Mouse (Mus musculus): ENCODE data around the gene Ubald2. TPM values are rescaled to one million over a fixed set of nuclear protein-coding genes. Genes with fewer than 3 reads are reported as not detected.
"Not testable (repeated sequence)": the region's sequence is repeated elsewhere in the genome, so short reads cannot be mapped to it uniquely, and the experiment has no call there.

The Ubald2 gene
- polyA plus RNA-seq, 1 experiment from 2014 or later: 37.5 TPM

DNA sequence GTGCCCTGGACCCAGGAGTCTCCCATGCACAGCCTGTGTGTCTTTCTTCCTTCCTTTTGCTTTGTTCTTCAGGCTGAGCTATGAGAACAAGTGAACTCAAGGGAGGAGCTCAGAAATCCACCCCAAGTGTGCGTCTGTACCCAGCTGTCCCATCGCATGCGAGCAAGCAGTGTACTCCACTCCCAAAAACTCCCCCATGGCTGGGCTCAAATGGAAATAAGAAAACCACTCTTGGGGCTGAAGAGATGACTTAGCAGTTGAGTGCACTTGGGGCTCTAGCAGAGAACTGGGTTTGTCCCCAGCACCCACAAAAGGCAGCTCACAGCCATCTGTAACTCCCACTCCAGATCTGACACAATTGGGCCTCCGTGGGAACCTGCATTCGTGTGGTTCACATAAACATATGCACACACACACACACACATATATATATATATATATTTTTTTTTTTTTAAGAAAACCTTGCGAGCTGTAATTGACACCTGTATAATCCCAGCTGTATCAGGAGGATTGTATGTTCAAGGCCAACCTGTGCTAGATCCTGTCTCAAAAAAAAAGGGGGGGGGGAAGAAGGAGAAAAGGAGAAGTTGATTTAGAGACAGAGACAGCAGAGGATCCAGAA, 14.9 kb upstream of the Ubald2 start:
- 84% methylated on average over 6 of the region's 6 CpGs for WGBS
- peaks cover 8% of the 10 kb centered on the region for H3K27me3 ChIP-seq (ENCODE audit: low read depth, poor library complexity, severe bottlenecking)
- H3K36me3 ChIP-seq: no peaks in the 10 kb centered on the region
- peak overlapping the region; percentile 50 for H3K27ac ChIP-seq (replicated peaks)
- peaks cover 16% of the 10 kb centered on the region for H3K4me1 ChIP-seq
- H3K9me3 ChIP-seq (replicated peaks): no peaks in the 10 kb centered on the region
- DNase-seq (ENCODE audit: low spot score): no peak
- no peak overlapping the region for H3K4me3 ChIP-seq

DNA sequence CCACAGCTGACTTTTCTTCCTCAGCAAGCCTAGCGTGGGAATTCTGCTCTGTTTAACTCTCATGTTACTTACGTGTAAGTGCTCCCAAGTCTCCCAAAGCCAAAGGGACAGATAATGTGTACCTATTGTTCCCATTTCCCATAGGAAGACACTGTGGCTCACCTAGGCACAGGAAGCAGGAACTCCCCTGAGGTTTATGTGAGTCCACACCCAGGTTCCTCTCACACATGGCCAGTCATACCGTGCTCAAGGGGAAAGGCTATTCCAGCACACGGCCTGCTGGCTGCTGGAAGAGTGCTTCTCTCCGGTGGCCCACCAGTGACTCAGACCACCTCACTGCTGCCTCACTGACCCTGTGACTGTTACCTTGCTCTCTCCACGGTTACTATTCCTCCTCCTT, 12.8 kb upstream of the Ubald2 start:
- DNase-seq (ENCODE audit: low spot score): no peak
- Histone ChIP-seq H3K27ac (replicated peaks) (no peak overlapping the region), H3K4me3 (no peak overlapping the region), H3K4me1 (peaks cover 16% of the 10 kb centered on the region), H3K36me3 (no peaks in the 10 kb centered on the region), H3K27me3 (ENCODE audit: low read depth, poor library complexity, severe bottlenecking) (no peaks in the 10 kb centered on the region), H3K9me3 (replicated peaks) (no peaks in the 10 kb centered on the region)
- WGBS: 74% methylated on average over 6 of the region's 6 CpGs

DNA sequence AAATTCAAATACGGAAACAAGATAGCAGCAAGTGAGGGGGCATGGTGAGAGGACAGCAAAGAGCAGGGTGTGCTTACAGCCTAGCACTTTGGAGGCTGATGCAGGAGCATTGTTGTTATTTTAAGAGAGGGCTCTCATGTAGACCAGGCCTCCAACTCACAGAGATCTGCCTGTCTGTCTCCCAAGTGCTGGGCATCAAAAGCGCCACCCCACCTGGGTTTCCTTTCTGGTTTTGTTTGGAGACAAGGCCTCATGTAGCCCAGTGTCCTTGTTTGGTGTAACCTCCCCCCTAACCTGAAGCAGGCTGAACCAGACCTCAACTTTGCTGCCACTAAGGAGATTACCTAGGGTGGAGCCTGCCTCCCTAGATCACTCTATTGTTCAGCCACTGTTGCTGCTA, 11.3 kb upstream of the Ubald2 start:
- H3K27me3 ChIP-seq (ENCODE audit: low read depth, poor library complexity, severe bottlenecking): no peaks in the 10 kb centered on the region
- H3K36me3 ChIP-seq: no peaks in the 10 kb centered on the region
- H3K9me3 ChIP-seq (replicated peaks): no peaks in the 10 kb centered on the region
- H3K4me1 ChIP-seq: peaks cover 12% of the 10 kb centered on the region
- 76% methylated on average over 2 of the region's 2 CpGs for WGBS
- no peak overlapping the region for H3K4me3 ChIP-seq
- H3K27ac ChIP-seq (replicated peaks): no peak overlapping the region
- no peak for DNase-seq (ENCODE audit: low spot score)

DNA sequence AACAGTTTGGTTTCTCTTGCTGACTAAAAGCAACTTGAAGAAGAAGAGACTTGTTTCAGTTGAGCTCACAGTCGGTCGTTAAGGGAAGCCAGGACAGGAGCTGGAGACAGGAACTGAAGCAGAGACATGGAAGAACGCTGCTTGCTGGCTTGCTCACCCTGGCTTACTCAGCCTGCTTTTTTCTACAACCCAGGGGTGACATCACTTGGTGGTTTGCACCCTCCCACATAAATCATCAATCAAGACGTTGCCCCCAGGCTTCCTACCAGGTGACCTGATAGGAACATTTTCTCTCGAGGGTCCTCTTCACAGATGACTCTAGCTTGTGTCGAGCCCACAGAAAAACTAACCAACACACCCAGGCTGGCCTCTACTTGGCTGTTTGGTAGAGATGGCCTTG, 10.7 kb upstream of the Ubald2 start:
- Histone ChIP-seq H3K36me3 (no peaks in the 10 kb centered on the region), H3K4me3 (no peak overlapping the region), H3K9me3 (replicated peaks) (no peaks in the 10 kb centered on the region), H3K4me1 (peaks cover 7% of the 10 kb centered on the region), H3K27me3 (ENCODE audit: low read depth, poor library complexity, severe bottlenecking) (no peaks in the 10 kb centered on the region), H3K27ac (replicated peaks) (no peak overlapping the region)
- no peak for DNase-seq (ENCODE audit: low spot score)
- WGBS: 84% methylated on average over 6 of the region's 6 CpGs

DNA sequence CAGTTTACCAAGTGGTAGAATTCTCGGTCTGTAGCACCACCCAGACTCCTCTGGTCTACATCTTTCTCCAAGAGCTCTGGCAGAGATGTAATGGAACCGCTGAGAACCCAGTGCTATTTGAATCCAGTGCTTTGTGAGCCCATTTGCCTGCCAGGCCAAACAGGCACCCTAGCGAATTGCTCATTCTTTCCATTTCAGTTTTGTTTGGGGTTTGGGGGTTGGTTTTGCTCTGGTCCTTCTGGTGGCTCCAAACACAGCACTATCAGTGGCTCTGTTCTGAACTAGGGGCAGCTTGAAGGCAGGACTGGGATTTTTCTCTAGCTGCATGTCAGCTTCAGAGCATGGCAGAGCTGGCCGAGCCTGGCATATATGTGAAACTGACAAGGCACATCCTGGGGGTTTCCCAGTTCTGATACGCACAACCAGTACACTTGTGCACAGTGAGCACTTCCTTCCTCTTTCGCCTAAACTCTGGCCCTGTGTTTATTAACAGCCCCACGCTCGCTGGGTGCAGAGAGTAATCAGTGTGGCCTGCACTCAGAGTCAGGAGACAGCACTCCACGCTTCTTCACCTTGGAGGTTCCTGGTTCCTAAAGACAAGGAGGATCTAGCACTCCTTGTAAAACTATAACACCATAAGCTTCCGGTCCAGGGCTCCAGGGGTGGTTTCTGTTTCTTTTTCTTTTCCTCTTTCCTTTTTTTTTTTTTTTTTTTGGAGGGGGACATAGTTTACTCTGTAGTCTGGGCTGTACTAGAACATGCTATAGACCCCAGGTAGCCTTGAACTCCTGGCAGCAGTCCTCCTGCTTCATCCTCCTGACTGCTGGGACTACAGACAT, 9.9 kb upstream of the Ubald2 start:
- no peak for DNase-seq (ENCODE audit: low spot score)
- Histone ChIP-seq H3K9me3 (replicated peaks) (no peaks in the 10 kb centered on the region), H3K4me3 (no peak overlapping the region), H3K36me3 (no peaks in the 10 kb centered on the region), H3K4me1 (no peaks in the 10 kb centered on the region), H3K27ac (replicated peaks) (no peak overlapping the region), H3K27me3 (ENCODE audit: low read depth, poor library complexity, severe bottlenecking) (no peaks in the 10 kb centered on the region)
- WGBS: 84% methylated on average over 10 of the region's 10 CpGs

DNA sequence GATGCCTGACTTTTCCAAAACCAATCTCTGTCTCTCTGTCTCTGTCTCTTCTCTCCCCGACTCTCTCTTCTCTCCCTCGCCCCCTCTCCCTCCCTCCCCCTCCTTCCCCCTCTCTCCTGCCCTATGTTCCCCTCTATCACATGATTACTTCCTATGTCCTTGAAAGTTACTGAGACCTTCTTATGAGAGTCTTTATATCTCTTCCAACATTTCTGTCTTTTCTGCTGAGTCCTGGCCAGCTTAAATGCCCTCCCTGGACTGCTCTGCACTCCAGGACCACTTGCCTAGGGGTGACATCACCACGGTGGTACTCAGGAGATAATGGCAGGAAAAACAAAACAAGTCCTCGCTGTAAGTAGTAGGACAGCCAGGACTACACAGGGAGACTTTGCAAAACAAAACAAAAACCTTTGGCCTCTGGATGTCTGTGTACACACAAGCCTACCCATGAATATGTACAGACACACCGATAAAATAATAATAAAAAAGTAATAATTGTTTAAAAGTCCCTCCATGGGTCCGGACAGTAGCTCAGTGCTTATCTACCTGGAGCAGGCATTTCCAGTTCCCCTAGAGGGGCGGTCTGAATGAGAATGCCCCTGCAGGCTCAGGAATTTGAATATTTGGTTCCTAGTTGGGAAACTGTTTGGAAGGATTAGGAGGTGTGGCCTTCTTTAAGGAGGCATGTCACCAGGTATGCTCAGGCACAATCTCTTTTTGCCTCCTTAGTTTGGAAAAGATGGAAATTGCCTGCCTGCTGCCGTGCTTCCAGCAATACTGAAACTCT, 9.1 kb upstream of the Ubald2 start:
- DNase-seq (ENCODE audit: low spot score): no peak
- Histone ChIP-seq H3K4me3 (no peak overlapping the region), H3K27me3 (ENCODE audit: low read depth, poor library complexity, severe bottlenecking) (no peaks in the 10 kb centered on the region), H3K9me3 (replicated peaks) (no peaks in the 10 kb centered on the region), H3K4me1 (peaks cover 5% of the 10 kb centered on the region), H3K36me3 (no peaks in the 10 kb centered on the region), H3K27ac (replicated peaks) (no peak overlapping the region)
- WGBS: 54% methylated on average over 8 of the region's 8 CpGs

DNA sequence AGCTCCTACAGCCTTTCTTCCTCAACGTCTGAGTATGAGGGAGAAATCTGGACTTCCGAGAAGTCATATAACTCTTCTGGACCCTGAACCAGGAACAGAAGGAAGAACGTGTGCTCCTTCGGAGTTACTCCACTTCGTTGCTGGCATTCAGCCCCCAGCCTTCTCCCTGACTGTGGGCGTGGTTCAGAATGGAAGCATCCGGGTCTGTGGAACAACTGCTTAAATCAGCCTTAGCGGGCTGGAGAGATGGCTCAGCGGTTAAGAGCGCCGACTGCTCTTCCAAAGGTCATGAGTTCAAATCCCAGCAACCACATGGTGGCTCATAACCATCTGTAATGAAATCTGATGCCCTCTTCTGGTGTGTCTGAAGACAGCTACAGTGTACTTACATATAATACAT, 7.6 kb upstream of the Ubald2 start:
- H3K4me1 ChIP-seq: peaks cover 16% of the 10 kb centered on the region
- not testable (repeated sequence) for H3K4me3 ChIP-seq; H3K27ac ChIP-seq (replicated peaks); DNase-seq (ENCODE audit: low spot score); H3K27me3 ChIP-seq (ENCODE audit: low read depth, poor library complexity, severe bottlenecking); H3K9me3 ChIP-seq (replicated peaks); H3K36me3 ChIP-seq
- WGBS: 93% methylated on average over 11 of the region's 11 CpGs

GRCm38 (mm10) chr11:116426852-116427575, 6.9 kb upstream of the Ubald2 start:
- Histone ChIP-seq H3K36me3 (no peaks in the 10 kb centered on the region), H3K4me3 (no peak overlapping the region), H3K4me1 (peaks cover 18% of the 10 kb centered on the region), H3K27me3 (ENCODE audit: low read depth, poor library complexity, severe bottlenecking) (peaks cover 9% of the 10 kb centered on the region; the same call in 1 of the 2 replicates), H3K9me3 (replicated peaks) (no peaks in the 10 kb centered on the region), H3K27ac (replicated peaks) (no peak overlapping the region)
- DNase-seq (ENCODE audit: low spot score): no peak
- 74% methylated on average over 6 of the region's 6 CpGs for WGBS

DNA sequence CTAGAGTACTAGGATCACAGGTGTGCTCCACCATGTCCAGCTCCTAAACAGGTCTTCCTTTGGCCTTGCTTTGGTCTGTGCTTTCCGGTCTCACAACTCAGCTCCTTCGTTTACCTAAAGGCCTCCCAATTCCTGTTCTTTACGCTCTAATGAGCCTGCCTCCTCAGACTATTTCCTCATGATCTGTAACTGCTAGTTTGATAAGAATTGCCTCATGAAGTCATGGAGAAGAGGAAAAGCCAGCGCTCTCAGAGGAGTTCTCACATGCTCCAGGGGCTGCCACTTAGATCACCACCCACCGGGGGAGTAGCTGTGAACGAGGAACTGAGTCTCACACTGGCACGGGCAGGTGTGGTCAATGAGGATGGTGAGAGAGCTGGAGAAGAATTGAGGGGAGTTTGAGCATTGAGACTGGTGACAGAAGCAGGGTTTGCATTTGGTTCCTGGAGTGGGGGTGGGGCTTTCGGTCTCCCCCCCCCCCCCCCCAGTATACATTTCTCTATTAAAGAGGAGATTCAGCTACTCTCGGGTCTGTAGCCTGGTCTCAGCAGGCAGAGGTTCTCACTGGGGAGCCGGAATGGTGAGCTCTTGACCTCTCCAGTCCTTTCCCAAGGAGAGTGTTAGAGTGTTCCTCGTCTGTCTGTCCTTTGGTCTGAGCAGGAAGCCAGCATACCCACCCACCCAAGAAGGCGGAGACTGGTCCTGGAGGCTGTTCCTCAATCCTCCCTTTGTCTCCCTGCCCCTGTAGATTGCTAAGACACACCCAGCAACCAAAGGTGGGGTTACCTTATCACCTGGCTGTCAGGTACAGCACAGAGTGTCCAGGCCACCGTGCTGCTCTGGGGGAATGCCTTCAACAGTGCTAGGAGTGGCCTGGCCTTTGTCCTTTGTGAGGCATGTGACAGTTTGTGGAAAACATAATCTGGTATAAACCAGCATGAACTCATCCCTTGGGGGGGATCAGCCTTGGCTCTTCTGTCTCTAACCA, 4.7 kb upstream of the Ubald2 start:
- no peaks in the 10 kb centered on the region for H3K36me3 ChIP-seq
- H3K4me1 ChIP-seq: peaks cover 32% of the 10 kb centered on the region
- no peak for DNase-seq (ENCODE audit: low spot score)
- no peak overlapping the region; the same call in 1 of the 2 replicates for H3K27ac ChIP-seq (replicated peaks)
- 57% methylated on average over 13 of the region's 13 CpGs for WGBS
- peaks cover 15% of the 10 kb centered on the region; the same call in 1 of the 2 replicates for H3K27me3 ChIP-seq (ENCODE audit: low read depth, poor library complexity, severe bottlenecking)
- H3K4me3 ChIP-seq: no peak overlapping the region
- H3K9me3 ChIP-seq (replicated peaks): no peaks in the 10 kb centered on the region

- H3K36me3 ChIP-seq: no peaks in the 10 kb centered on the region
- WGBS: 82% methylated on average over 9 of the region's 9 CpGs
- H3K4me3 ChIP-seq: no peak overlapping the region
- peaks cover 15% of the 10 kb centered on the region; the same call in 1 of the 2 replicates for H3K27me3 ChIP-seq (ENCODE audit: low read depth, poor library complexity, severe bottlenecking)
- H3K9me3 ChIP-seq (replicated peaks): no peaks in the 10 kb centered on the region
- H3K27ac ChIP-seq (replicated peaks): no peak overlapping the region
- DNase-seq (ENCODE audit: low spot score): no peak
- peaks cover 34% of the 10 kb centered on the region for H3K4me1 ChIP-seq
These were observed 3.9 kb upstream of the Ubald2 start for GRCm38 (mm10) chr11:116429862-116430613.

Measured in midbrain, embryonic 10.5 days (tissue).